Mouse (Mus musculus): ENCODE measurements around the gene Zbtb2.

GRCm38 (mm10) chr10:4390550-4390949, 2.6 kb upstream of the Zbtb2 start:
- TF ChIP-seq GATA1 (IDR thresholded peaks at IDR 0.05; ENCODE audit: borderline replicate concordance, low read length) (no peak), CTCF (IDR thresholded peaks at IDR 0.05; ENCODE audit: low read depth, low read length) (no peak), TAL1 (conservative IDR thresholded peaks at IDR 0.05; ENCODE audit: low read depth, low read length) (no peak), POLR2AphosphoS5 (IDR thresholded peaks at IDR 0.05; ENCODE audit: insufficient replicate concordance, low read depth, low read length) (no peak), GATA2 (IDR thresholded peaks at IDR 0.05; ENCODE audit: borderline replicate concordance, low read depth, low read length) (no peak)

Measured in G1E (cell line).